Mouse (Mus musculus) forebrain, embryonic 13.5 days (tissue): ENCODE measurements around the gene Fus. TPM values are rescaled to one million over a fixed set of nuclear protein-coding genes. Genes with fewer than 3 reads are reported as not detected.

Source experiments
- ATAC-seq: fragments of 200-750 bp; cut with Nextera tagmentation; 2 replicates; pipeline ENCODE4 v1.8.0; 2017
- H3K27ac ChIP-seq: fragments of 300-500 bp; sonication (generic); 2 replicates; pipeline ENCODE4 v1.5.1; 2015; ENCODE audit warnings: inconsistent platforms, mild to moderate bottlenecking, moderate library complexity
- H3K27me3 ChIP-seq: fragments of 300-500 bp; sonication (generic); 2 replicates; pipeline ENCODE4 v1.6.1; 2015; ENCODE audit warnings: mild to moderate bottlenecking, inconsistent platforms
- H3K36me3 ChIP-seq: fragments of 300-500 bp; sonication (generic); 2 replicates; pipeline ENCODE4 v1.6.1; 2015; ENCODE audit warnings: mild to moderate bottlenecking, inconsistent platforms; ENCODE audit not compliant: poor library complexity, severe bottlenecking
- H3K4me1 ChIP-seq: fragments of 300-500 bp; sonication (generic); 2 replicates; pipeline ENCODE4 v1.6.1; 2015; ENCODE audit warnings: inconsistent platforms
- H3K4me2 ChIP-seq: fragments of 300-500 bp; sonication (generic); 2 replicates; pipeline ENCODE4 v1.6.1; 2015; ENCODE audit warnings: inconsistent platforms, mild to moderate bottlenecking, moderate library complexity
- H3K4me3 ChIP-seq: fragments of 300-500 bp; sonication (generic); 2 replicates; pipeline ENCODE4 v1.5.1; 2015; ENCODE audit warnings: mild to moderate bottlenecking, inconsistent platforms
- H3K9ac ChIP-seq: fragments of 300-500 bp; sonication (generic); 2 replicates; pipeline ENCODE4 v1.6.1; 2015; ENCODE audit warnings: mild to moderate bottlenecking, inconsistent platforms
- H3K9me3 ChIP-seq: fragments of 300-500 bp; sonication (generic); replicated peaks from 2 replicates; pipeline ENCODE4 v1.6.1; 2016; ENCODE audit warnings: inconsistent platforms
- WGBS: fragments of 180-500 bp; shearing (Covaris S2); methylation state at CpG from one replicate; pipeline ENCODE4 v1.1.7; 2015; 5-methylcytosine and 5-hydroxymethylcytosine counted together
- polyA plus RNA-seq: library from polyadenylated mRNA; unstranded; fragments of >200 nt; fragmentation: Nextera tagmentation; extraction: Ambion mirVana; gene quantifications from 2 replicates; pipeline ENCODE4 v1.2.1, GENCODE M21; 2015

The Fus gene
- polyA plus RNA-seq, 1 experiment from 2014 or later, result 452 TPM

DNA sequence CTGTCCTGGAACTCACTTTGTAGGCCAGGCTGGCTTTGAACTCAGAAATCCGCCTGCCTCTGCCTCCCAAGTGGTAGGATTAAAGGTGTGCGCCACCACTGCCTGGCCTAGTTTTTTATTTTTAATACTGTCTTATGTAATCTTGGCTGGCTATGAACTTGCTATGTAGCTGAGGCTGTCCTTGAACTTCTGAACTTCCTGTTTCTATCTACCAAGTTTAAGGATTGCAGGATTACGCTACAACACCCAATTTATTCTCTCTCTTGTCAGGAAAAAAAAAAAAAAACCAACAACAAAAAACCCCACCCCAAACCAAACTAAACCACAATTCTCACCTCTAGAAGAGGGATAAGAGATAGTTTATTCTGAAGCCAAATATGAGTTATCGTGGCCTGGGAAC, 66.4 kb downstream of the Fus start:
- no peak overlapping the region for H3K4me2 ChIP-seq
- no peak for ATAC-seq
- H3K9me3 ChIP-seq, result no peaks in the 10 kb centered on the region
- WGBS, result 91% methylated on average over 4 of the region's 4 CpGs
- H3K4me1 ChIP-seq, result no peaks in the 10 kb centered on the region
- H3K4me3 ChIP-seq, result no peak overlapping the region
- H3K27ac ChIP-seq, result no peak overlapping the region
- no peaks in the 10 kb centered on the region for H3K36me3 ChIP-seq
- no peak overlapping the region for H3K9ac ChIP-seq
- H3K27me3 ChIP-seq, result no peaks in the 10 kb centered on the region

Other genes with a start within 250 kb of the Fus start
- gene Ctf2, start 235.3 kb upstream of the Fus start, polyA plus RNA-seq, result 0.19 and 0.36 TPM in 2 replicates
- gene Fbxl19, start 222.9 kb upstream of the Fus start, polyA plus RNA-seq, result 7.7 and 9.6 TPM in 2 replicates
- gene Orai3, start 197.6 kb upstream of the Fus start, polyA plus RNA-seq, result 4.8 and 5.4 TPM in 2 replicates
- gene Setd1a, start 190.8 kb upstream of the Fus start, polyA plus RNA-seq, result 20.0 and 21.5 TPM in 2 replicates
- gene Gm49388, start 181.8 kb upstream of the Fus start, polyA plus RNA-seq, result not detected in 2 replicates
- gene Hsd3b7, start 166.9 kb upstream of the Fus start, polyA plus RNA-seq, result 5.0 and 7.5 TPM in 2 replicates
- gene Stx4a, start 143.2 kb upstream of the Fus start, polyA plus RNA-seq, result 20.5 and 25.6 TPM in 2 replicates
- gene Stx1b, start 142.9 kb upstream of the Fus start, polyA plus RNA-seq, result 18.9 and 21.9 TPM in 2 replicates
- gene Zfp646, start 91.2 kb upstream of the Fus start, polyA plus RNA-seq, result 12.9 and 15.5 TPM in 2 replicates
- gene Zfp668, start 90.6 kb upstream of the Fus start, polyA plus RNA-seq, result 39.1 and 44.8 TPM in 2 replicates
- gene Prss53, start 76.5 kb upstream of the Fus start, polyA plus RNA-seq, result 0.66 and 0.77 TPM in 2 replicates
- not detected in 2 replicates for gene Gm21974, start 72.0 kb upstream of the Fus start, polyA plus RNA-seq
- 55.8 and 59.5 TPM in 2 replicates for gene Vkorc1, start 71.8 kb upstream of the Fus start, polyA plus RNA-seq
- gene Bckdk, start 63.4 kb upstream of the Fus start, polyA plus RNA-seq, result 80.2 and 91.6 TPM in 2 replicates
- gene Kat8, start 54.9 kb upstream of the Fus start, polyA plus RNA-seq, result 49.8 and 51.1 TPM in 2 replicates
- 0.09 and 0.29 TPM in 2 replicates for gene Prss8, start 37.4 kb upstream of the Fus start, polyA plus RNA-seq
- 7.9 and 10.1 TPM in 2 replicates for gene Prss36, start 20.7 kb upstream of the Fus start, polyA plus RNA-seq
- gene Pycard, start 26.4 kb downstream of the Fus start, polyA plus RNA-seq, result 3.2 and 3.9 TPM in 2 replicates
- not detected in 2 replicates for gene Trim72, start 36.5 kb downstream of the Fus start, polyA plus RNA-seq
- 0.36 and 0.40 TPM in 2 replicates for gene Itgam, start 95.2 kb downstream of the Fus start, polyA plus RNA-seq
- gene Gm49368, start 95.2 kb downstream of the Fus start, polyA plus RNA-seq, result not detected in 2 replicates
- 0.04 TPM in 1 of 2 replicates, not detected in the other for gene Itgax, start 162.1 kb downstream of the Fus start, polyA plus RNA-seq
- not detected in 2 replicates for gene Itgad, start 186.9 kb downstream of the Fus start, polyA plus RNA-seq
- 0.55 TPM in 1 of 2 replicates, not detected in the other for gene Cox6a2, start 238.9 kb downstream of the Fus start, polyA plus RNA-seq